Mouse (Mus musculus): ENCODE results near the gene Papolb. TPM values are rescaled to one million over a fixed set of nuclear protein-coding genes. Genes with fewer than 3 reads are reported as not detected.

Gene Papolb
- polyA plus RNA-seq, 1 experiment from 2014 or later, result not detected

- Histone ChIP-seq H3K27ac (ENCODE audit: low read length) (no peak overlapping the region), H3K9ac (ENCODE audit: low read depth, low read length) (no peak overlapping the region), H3K4me1 (ENCODE audit: control insufficient read depth, low read depth, low read length) (no peaks in the 10 kb centered on the region), H3K4me2 (ENCODE audit: low read depth, low read length) (no peak overlapping the region), H3K4me3 (ENCODE audit: low read depth, low read length) (no peak overlapping the region), H3K27me3 (ENCODE audit: control insufficient read depth, insufficient read depth, low read depth, low read length) (no peaks in the 10 kb centered on the region), H3K9me3 (replicated peaks; ENCODE audit: control insufficient read depth, low read length) (no peaks in the 10 kb centered on the region), H3K36me3 (ENCODE audit: control insufficient read depth, insufficient read depth) (no peaks in the 10 kb centered on the region)
- no peak for ATAC-seq (ENCODE audit: low read depth)
- 59% methylated on average over 2 of the region's 2 CpGs for WGBS (ENCODE audit: insufficient replicate concordance)
Observed at GRCm38 (mm10) chr5:142482512-142482911, 47.4 kb downstream of the Papolb start.

DNA sequence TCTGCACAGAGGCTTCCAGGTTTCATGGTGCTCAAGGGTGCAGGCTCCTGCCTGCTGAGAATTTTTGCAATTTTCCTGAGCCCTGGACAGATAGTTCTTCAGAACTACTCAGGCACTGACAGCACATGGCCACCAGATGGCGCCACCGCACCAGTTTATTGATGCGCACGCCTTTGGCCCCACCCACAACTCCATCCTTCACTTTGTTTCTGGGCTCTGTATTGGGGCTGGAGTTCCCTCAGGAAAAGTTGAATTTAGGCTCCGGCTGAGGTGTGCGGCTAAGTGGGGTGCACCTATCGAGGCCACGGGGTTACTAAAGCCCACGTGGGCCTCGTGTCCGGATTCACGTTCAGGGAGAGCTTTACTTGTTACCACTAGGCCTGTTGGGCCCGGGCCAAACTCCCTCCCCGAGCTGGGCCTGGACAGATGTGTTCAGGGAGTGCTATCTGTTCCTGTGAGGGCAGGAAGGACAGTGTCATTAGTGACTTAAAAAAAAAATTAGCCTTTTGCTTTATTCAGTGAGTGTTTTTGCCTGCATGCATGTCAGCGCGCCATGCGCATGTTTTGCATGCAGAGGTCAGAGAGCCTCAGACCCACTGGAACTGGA, 50.9 kb downstream of the Papolb start:
- Histone ChIP-seq H3K4me3 (ENCODE audit: low read depth, low read length) (no peak overlapping the region), H3K4me1 (ENCODE audit: control insufficient read depth, low read depth, low read length) (no peaks in the 10 kb centered on the region), H3K9me3 (replicated peaks; ENCODE audit: control insufficient read depth, low read length) (no peaks in the 10 kb centered on the region), H3K36me3 (ENCODE audit: control insufficient read depth, insufficient read depth) (no peaks in the 10 kb centered on the region), H3K27ac (ENCODE audit: low read length) (no peak overlapping the region), H3K9ac (ENCODE audit: low read depth, low read length) (no peak overlapping the region), H3K4me2 (ENCODE audit: low read depth, low read length) (no peak overlapping the region), H3K27me3 (ENCODE audit: control insufficient read depth, insufficient read depth, low read depth, low read length) (no peaks in the 10 kb centered on the region)
- no peak for ATAC-seq (ENCODE audit: low read depth)
- 37% methylated on average over 17 of the region's 17 CpGs for WGBS (ENCODE audit: insufficient replicate concordance)

DNA sequence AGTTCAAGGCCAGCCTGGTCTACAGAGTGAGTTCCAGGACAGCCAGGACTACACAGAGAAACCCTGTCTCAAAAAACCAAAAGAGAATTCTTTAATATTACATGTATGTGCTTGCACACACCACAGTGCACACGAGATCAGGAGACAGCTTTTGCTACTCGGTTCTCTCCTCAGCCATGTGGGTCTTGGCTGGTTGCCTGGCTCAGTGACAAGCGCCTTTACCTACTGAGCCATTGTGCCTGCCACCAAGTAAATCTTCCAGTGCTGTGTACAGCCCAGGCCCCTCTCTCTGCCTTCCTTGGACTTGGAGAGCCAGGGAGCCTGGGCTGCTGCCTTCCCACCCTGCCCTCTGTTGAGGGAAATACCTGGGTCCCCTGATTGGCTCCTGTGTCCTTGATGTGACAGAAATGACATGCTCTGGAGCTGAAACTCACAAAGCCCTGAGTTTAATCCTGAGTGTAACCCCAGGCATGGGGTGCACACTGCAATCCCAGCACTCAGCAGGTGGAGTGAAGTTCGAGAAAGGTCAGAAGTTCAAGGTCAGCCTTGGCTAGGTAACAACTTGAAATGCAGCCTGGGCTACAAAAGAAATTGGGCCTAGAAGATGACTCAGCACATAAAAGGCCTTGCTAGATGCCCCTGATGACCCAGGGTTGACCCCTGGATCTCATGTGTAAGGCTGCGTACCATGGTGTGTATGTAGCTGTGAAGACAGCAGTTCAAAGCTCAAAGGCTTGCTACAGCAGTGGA, 51.8 kb downstream of the Papolb start:
- Histone ChIP-seq H3K4me1 (ENCODE audit: control insufficient read depth, low read depth, low read length) (no peaks in the 10 kb centered on the region), H3K9me3 (replicated peaks; ENCODE audit: control insufficient read depth, low read length) (no peaks in the 10 kb centered on the region), H3K36me3 (ENCODE audit: control insufficient read depth, insufficient read depth) (no peaks in the 10 kb centered on the region), H3K9ac (ENCODE audit: low read depth, low read length) (no peak overlapping the region), H3K4me2 (ENCODE audit: low read depth, low read length) (no peak overlapping the region), H3K27ac (ENCODE audit: low read length) (no peak overlapping the region), H3K4me3 (ENCODE audit: low read depth, low read length) (no peak overlapping the region), H3K27me3 (ENCODE audit: control insufficient read depth, insufficient read depth, low read depth, low read length) (no peaks in the 10 kb centered on the region)
- WGBS (ENCODE audit: insufficient replicate concordance), result 73% methylated on average over 5 of the region's 5 CpGs
- ATAC-seq (ENCODE audit: low read depth), result no peak

GRCm38 (mm10) chr5:142477346-142477745, 52.5 kb downstream of the Papolb start:
- H3K4me2 ChIP-seq (ENCODE audit: low read depth, low read length), result no peak overlapping the region
- H3K9me3 ChIP-seq (replicated peaks; ENCODE audit: control insufficient read depth, low read length), result no peaks in the 10 kb centered on the region
- H3K4me1 ChIP-seq (ENCODE audit: control insufficient read depth, low read depth, low read length), result no peaks in the 10 kb centered on the region
- no peak overlapping the region for H3K27ac ChIP-seq (ENCODE audit: low read length)
- no peak overlapping the region for H3K9ac ChIP-seq (ENCODE audit: low read depth, low read length)
- H3K36me3 ChIP-seq (ENCODE audit: control insufficient read depth, insufficient read depth), result no peaks in the 10 kb centered on the region
- 78% methylated on average over 12 of the region's 12 CpGs for WGBS (ENCODE audit: insufficient replicate concordance)
- no peaks in the 10 kb centered on the region for H3K27me3 ChIP-seq (ENCODE audit: control insufficient read depth, insufficient read depth, low read depth, low read length)
- ATAC-seq (ENCODE audit: low read depth), result no peak
- no peak overlapping the region for H3K4me3 ChIP-seq (ENCODE audit: low read depth, low read length)

Other genes starting within 250 kb of the Papolb start
- gene Foxk1, start 128.6 kb downstream of the Papolb start, polyA plus RNA-seq (2015; fragmentation: Nextera tagmentation; extraction: Ambion mirVana), result 0.85 and 0.97 TPM in 2 replicates
- 4.6 and 5.2 TPM in 2 replicates for gene Ap5z1, start 66.1 kb downstream of the Papolb start, polyA plus RNA-seq (2015; fragmentation: Nextera tagmentation; extraction: Ambion mirVana)
- 0.08 and 0.09 TPM in 2 replicates for gene Radil, start 21.0 kb upstream of the Papolb start, polyA plus RNA-seq (2015; fragmentation: Nextera tagmentation; extraction: Ambion mirVana)
- gene Mmd2, start 78.7 kb upstream of the Papolb start, polyA plus RNA-seq (2015; fragmentation: Nextera tagmentation; extraction: Ambion mirVana), result 19.3 and 20.6 TPM in 2 replicates
- 29.3 and 32.2 TPM in 2 replicates for gene Wipi2, start 97.6 kb upstream of the Papolb start, polyA plus RNA-seq (2015; fragmentation: Nextera tagmentation; extraction: Ambion mirVana)
- 0.09 and 0.21 TPM in 2 replicates for gene Slc29a4, start 162.4 kb upstream of the Papolb start, polyA plus RNA-seq (2015; fragmentation: Nextera tagmentation; extraction: Ambion mirVana)